Mouse (Mus musculus) stomach, postnatal 0 days (tissue): ENCODE measurements around the gene Gm26657.

Experiments
- CTCF ChIP-seq: IDR thresholded peaks from 2 replicates; pipeline ENCODE4 v1.5.1; 2016; ENCODE audit warnings: antibody characterized with exemption, low read depth, mild to moderate bottlenecking, moderate library complexity
- EP300 ChIP-seq: optimal IDR thresholded peaks from 2 replicates; pipeline ENCODE3; 2016; ENCODE audit warnings: antibody characterized with exemption

GRCm38 (mm10) chr4:56768913-56769312, 29.0 kb downstream of the Gm26657 start:
- TF ChIP-seq CTCF (no peak), EP300 (no peak)
